14 mouse cellular contexts compared by ENCODE assay signal in the genomic region with DNA sequence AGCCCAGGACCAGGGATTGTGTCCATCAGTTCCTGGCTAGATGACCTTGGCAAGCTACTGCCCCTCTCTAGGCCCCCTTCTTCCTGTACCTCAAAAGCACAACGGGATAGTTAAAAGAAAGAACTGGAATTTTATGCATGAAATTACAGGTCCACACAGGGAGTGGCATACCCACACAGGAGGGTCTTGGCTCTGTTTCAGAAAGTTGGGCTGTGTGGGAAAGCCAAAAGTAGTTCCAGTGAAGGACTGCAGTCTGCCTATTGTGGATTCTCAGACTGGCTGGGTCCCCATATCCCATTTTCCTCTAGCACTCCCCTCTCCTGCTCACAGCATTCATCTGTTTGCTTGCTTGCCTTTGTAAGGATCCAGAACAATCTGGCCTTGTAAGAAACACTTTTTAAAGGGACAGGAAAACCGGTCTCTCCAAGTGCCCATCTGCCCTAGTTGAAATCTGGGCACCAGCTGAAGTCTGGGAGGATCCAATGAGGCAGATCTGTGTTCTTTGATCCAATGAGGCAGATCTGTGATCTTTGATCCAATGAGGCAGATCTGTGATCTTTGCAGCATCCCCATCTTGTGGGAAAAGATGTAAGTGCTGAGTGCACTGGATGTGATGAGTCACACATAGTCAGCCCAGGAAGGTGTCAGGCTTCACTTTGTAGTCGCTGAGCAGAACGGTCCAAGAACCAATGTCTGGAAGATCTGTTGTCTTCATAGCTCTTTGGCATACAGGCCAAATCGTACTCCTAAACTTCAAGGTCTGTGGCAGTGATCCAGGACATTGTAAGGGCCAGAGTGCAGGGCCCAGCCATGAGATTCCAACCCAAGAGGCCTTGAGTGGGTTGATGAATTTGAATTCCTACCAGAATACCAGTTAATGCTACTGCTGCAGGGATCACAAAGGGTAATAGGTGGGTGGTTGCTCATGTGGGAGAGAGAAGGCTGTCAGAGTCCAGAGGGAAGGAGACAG. TPM values are rescaled to one million over a fixed set of nuclear protein-coding genes. Genes with fewer than 3 reads are reported as not detected.
DNase-seq lines count a peak whose midpoint lies in the region; ATAC-seq and TF ChIP-seq lines count a peak whose summit lies in the region.
"Had no signal": no experiment of that assay in that cellular context is flagged by ENCODE, and none has a peak within 500 bp of the region (broad histone marks: within the 10 kb centered on the region; RNA-seq: fewer than 3 reads in every experiment).

No protein-coding gene starts in this region.

- no peak for ATAC-seq in hindbrain, postnatal 0 days
- ATAC-seq in hindbrain, embryonic 16.5 days, result no peak
- ATAC-seq: liver, embryonic 12.5 days; midbrain, embryonic 13.5 days had no signal

- no peak overlapping the region for H3K4me3 ChIP-seq in hindbrain, postnatal 0 days (ENCODE audit: low read length)
- no peak overlapping the region for H3K4me3 ChIP-seq in hindbrain, embryonic 16.5 days (ENCODE audit: low read length)
- peak overlapping the region; percentile 51; the same call in 1 of the 2 replicates for H3K4me3 ChIP-seq in layer of hippocampus, adult 2 months
- H3K4me3 ChIP-seq: hindbrain, embryonic 12.5 days; liver, embryonic 12.5 days; midbrain, embryonic 13.5 days; neural tube, embryonic 12.5 days had no signal

- intact Hi-C loops in heart, postnatal 25 days (cut with DNase I), result no loop called here

- peak; percentile 19 for DNase-seq in hindbrain, postnatal 0 days (ENCODE audit: low spot score)
- peak; percentile 21 for DNase-seq in 3134 (ENCODE audit: extremely low read depth, insufficient read length, low spot score)
- DNase-seq in 3T3-L1 (ENCODE audit: low read depth, low spot score), result peak; percentile 81
- DNase-seq in layer of hippocampus, adult 2 months (ENCODE audit: low spot score in 2 of 2), result peak; percentile 43 to 67
- no peak for DNase-seq in heart, postnatal 25 days (ENCODE audit: low spot score)
- no peak for DNase-seq in urinary bladder, postnatal 14 days (ENCODE audit: low spot score)
- DNase-seq: embryo, embryonic 11 days; kidney, adult 8-10 months; lung, postnatal 14 days had no signal

- H3K9me3 ChIP-seq in hindbrain, postnatal 0 days (ENCODE audit: low read length), result no peaks in the 10 kb centered on the region
- no peaks in the 10 kb centered on the region for H3K9me3 ChIP-seq in hindbrain, embryonic 16.5 days (ENCODE audit: control insufficient read depth, low read length)
- H3K9me3 ChIP-seq: hindbrain, embryonic 12.5 days; liver, embryonic 12.5 days; midbrain, embryonic 13.5 days; neural tube, embryonic 12.5 days had no signal

- 58% methylated on average over 5 of the region's 5 CpGs for WGBS in hindbrain, postnatal 0 days
- WGBS in hindbrain, embryonic 16.5 days, result 80% methylated on average over 5 of the region's 5 CpGs

- no peak overlapping the region for H3K4me2 ChIP-seq in hindbrain, postnatal 0 days (ENCODE audit: low read depth, low read length)
- no peak overlapping the region for H3K4me2 ChIP-seq in hindbrain, embryonic 16.5 days (ENCODE audit: low read length)
- H3K4me2 ChIP-seq: hindbrain, embryonic 12.5 days; liver, embryonic 12.5 days; midbrain, embryonic 13.5 days; neural tube, embryonic 12.5 days had no signal

- H3K27me3 ChIP-seq in hindbrain, postnatal 0 days (ENCODE audit: insufficient read depth, low read length), result peaks cover 12% of the 10 kb centered on the region
- peaks cover 18% of the 10 kb centered on the region for H3K27me3 ChIP-seq in hindbrain, embryonic 16.5 days (replicated peaks; ENCODE audit: control insufficient read depth, insufficient read depth, low read length)

- no peak overlapping the region for H3K9ac ChIP-seq in hindbrain, postnatal 0 days (replicated peaks; ENCODE audit: low read length)
- H3K9ac ChIP-seq in hindbrain, embryonic 16.5 days (ENCODE audit: low read depth, low read length), result no peak overlapping the region
- H3K9ac ChIP-seq: hindbrain, embryonic 12.5 days; liver, embryonic 12.5 days; midbrain, embryonic 13.5 days; neural tube, embryonic 12.5 days had no signal

- H3K27ac ChIP-seq in hindbrain, postnatal 0 days, result 0 out of 2 replicates have a peak overlapping the region, but pooled peaks have one; percentile 12
- no peak overlapping the region for H3K27ac ChIP-seq in hindbrain, embryonic 16.5 days (ENCODE audit: low read depth, low read length)
- peak overlapping the region; percentile 80 for H3K27ac ChIP-seq in layer of hippocampus, adult 2 months
- H3K27ac ChIP-seq: hindbrain, embryonic 12.5 days; liver, embryonic 12.5 days; midbrain, embryonic 13.5 days; neural tube, embryonic 12.5 days had no signal

- peaks cover 8% of the 10 kb centered on the region for H3K4me1 ChIP-seq in hindbrain, postnatal 0 days (ENCODE audit: insufficient read depth, low read length)
- peaks cover 8% of the 10 kb centered on the region for H3K4me1 ChIP-seq in hindbrain, embryonic 16.5 days (ENCODE audit: control insufficient read depth, insufficient read depth, low read depth, low read length)

- H3K36me3 ChIP-seq in hindbrain, postnatal 0 days (ENCODE audit: insufficient read depth, low read length), result no peaks in the 10 kb centered on the region
- H3K36me3 ChIP-seq in hindbrain, embryonic 16.5 days (ENCODE audit: control insufficient read depth, insufficient read depth, low read length), result no peaks in the 10 kb centered on the region
- H3K36me3 ChIP-seq: hindbrain, embryonic 12.5 days; liver, embryonic 12.5 days; midbrain, embryonic 13.5 days; neural tube, embryonic 12.5 days had no signal

- TF ChIP-seq CTCF in hindbrain, postnatal 0 days (IDR thresholded peaks at IDR 0.05; ENCODE audit: low read depth), result no peak
- peak; percentile 63 for TF ChIP-seq CTCF in layer of hippocampus, adult 2 months (conservative IDR thresholded peaks at IDR 0.05)

RNA-seq across cellular contexts. Expression of a gene that starts 4.0 kb away (rescaled TPM):
- 30.8 and 34.2 TPM in 2 replicates for total RNA-seq in hindbrain, postnatal 0 days (2014; rRNA removed)
- polyA plus RNA-seq in hindbrain, postnatal 0 days (2015; fragmentation: Nextera tagmentation; extraction: Ambion mirVana), result 22.6 and 25.8 TPM in 2 replicates
- polyA plus RNA-seq in hindbrain, embryonic 16.5 days (2015; fragmentation: Nextera tagmentation; extraction: Ambion mirVana), result 5.8 and 8.4 TPM in 2 replicates
- 100 to 1,000 TPM; 189 to 208 TPM for total RNA-seq in layer of hippocampus, adult 2 months (2021)
- total RNA-seq in heart, postnatal 25 days (2021), result 1 to 10 TPM; 7.5 to 9.9 TPM
- polyA plus RNA-seq: liver, embryonic 12.5 days had no signal

RNA-seq across cellular contexts. Expression of a gene that starts 46.4 kb away (rescaled TPM):
- total RNA-seq in hindbrain, postnatal 0 days (2014; rRNA removed), result 17.9 and 21.9 TPM in 2 replicates
- 9.4 and 9.8 TPM in 2 replicates for polyA plus RNA-seq in hindbrain, postnatal 0 days (2015; fragmentation: Nextera tagmentation; extraction: Ambion mirVana)
- 14.8 and 18.0 TPM in 2 replicates for polyA plus RNA-seq in hindbrain, embryonic 16.5 days (2015; fragmentation: Nextera tagmentation; extraction: Ambion mirVana)
- 10 to 100 TPM; 25.3 to 27.6 TPM for total RNA-seq in layer of hippocampus, adult 2 months (2021)
- total RNA-seq in heart, postnatal 25 days (2021), result 100 to 1,000 TPM; 161 to 169 TPM

Comparison
In these comparisons a context has a peak if more than half of its experiments do, and no peak if none do; other contexts are left out.
1. DNase-seq: peak in hindbrain, postnatal 0 days (single experiment), 3134 (single experiment), 3T3-L1 (single experiment) and layer of hippocampus, adult 2 months (2 of 2); none in heart, postnatal 25 days (single experiment) and urinary bladder, postnatal 14 days (single experiment).